Mouse (Mus musculus) layer of hippocampus, postnatal 25 days (tissue): ENCODE data around the gene Itga11. TPM values are rescaled to one million over a fixed set of nuclear protein-coding genes. Genes with fewer than 3 reads are reported as not detected.
"Not testable (repeated sequence)": the region's sequence is repeated elsewhere in the genome, so short reads cannot be mapped to it uniquely, and the experiment has no call there.

Experiments used
- DNase-seq, 2 experiments: peaks; one replicate each; pipeline ENCODE4 v3.0.0; 2022; ENCODE audit warnings: mixed read lengths in 2 of 2, low spot score in 1 of 2; ENCODE audit errors: extremely low spot score in 1 of 2
- total RNA-seq, 2 experiments: library from RNA; stranded (reverse); gene quantifications; 2 replicates each; pipeline ENCODE4 v1.2.3; 2021

The Itga11 gene
- total RNA-seq, 2 experiments from 2014 or later = 2.0 to 2.8 TPM

GRCm38 (mm10) chr9:62750381-62750780 lies 72.8 kb downstream of the Itga11 start:
- DNase-seq = no peak

- DNase-seq = no peak
Measured at GRCm38 (mm10) chr9:62758288-62758687, 80.7 kb downstream of the Itga11 start.

GRCm38 (mm10) chr9:62759601-62760000 lies 82.0 kb downstream of the Itga11 start:
- DNase-seq = no peak

- no peak for DNase-seq
Measured at GRCm38 (mm10) chr9:62763478-62763877, 85.9 kb downstream of the Itga11 start.

GRCm38 (mm10) chr9:62765346-62765745 lies 87.7 kb downstream of the Itga11 start:
- no peak for DNase-seq

GRCm38 (mm10) chr9:62767464-62767863 lies 89.8 kb downstream of the Itga11 start:
- DNase-seq = no peak

- no peak for DNase-seq
Measured at GRCm38 (mm10) chr9:62768361-62768760, 90.7 kb downstream of the Itga11 start.

GRCm38 (mm10) chr9:62772746-62773145 lies 95.1 kb downstream of the Itga11 start:
- DNase-seq = no peak

- DNase-seq = no peak
Measured at GRCm38 (mm10) chr9:62775464-62775863, 97.8 kb downstream of the Itga11 start.

- peak in 1 of 2 experiments; percentile 65 for DNase-seq
Measured at GRCm38 (mm10) chr9:62777461-62777860, 99.8 kb downstream of the Itga11 start.

- DNase-seq = no peak
Measured at GRCm38 (mm10) chr9:62778721-62779120, 101.1 kb downstream of the Itga11 start.

GRCm38 (mm10) chr9:62781965-62782364 lies 104.3 kb downstream of the Itga11 start:
- no peak for DNase-seq

GRCm38 (mm10) chr9:62782976-62783781 lies 105.6 kb downstream of the Itga11 start:
- peak; percentile 72 to 80 for DNase-seq

- DNase-seq = no peak
Measured at GRCm38 (mm10) chr9:62784233-62784632, 106.6 kb downstream of the Itga11 start.

- DNase-seq = no peak
Measured at GRCm38 (mm10) chr9:62786721-62787120, 109.1 kb downstream of the Itga11 start.

GRCm38 (mm10) chr9:62789856-62790255 lies 112.2 kb downstream of the Itga11 start:
- no peak for DNase-seq

GRCm38 (mm10) chr9:62799218-62799617 lies 121.6 kb downstream of the Itga11 start:
- not testable (repeated sequence) for DNase-seq

GRCm38 (mm10) chr9:62810095-62810494 lies 132.5 kb downstream of the Itga11 start:
- no peak for DNase-seq

GRCm38 (mm10) chr9:62810543-62811515 lies 133.2 kb downstream of the Itga11 start:
- DNase-seq = peak; percentile 34 to 36

- peak; percentile 82 to 93 for DNase-seq
Measured at GRCm38 (mm10) chr9:62811516-62812121, 134.0 kb downstream of the Itga11 start, which contains the start of gene Fem1b. Fem1b (minus strand) TSS chr9:62811934.
